Mouse (Mus musculus) embryonic facial prominence, embryonic 12.5 days (tissue): ENCODE measurements at regions not wholly inside any gene's neighbourhood (a gene's known extent, or its start where the extent isn't known, plus 50 kb on each side); places are given as distances from the start of the nearest gene placed in this dataset.
A peak's percentile ranks its signal among the peaks of the same experiment; 100 is the strongest.

Experiments
- ATAC-seq: fragments of 200-750 bp; cut with Nextera tagmentation; 2 replicates; pipeline ENCODE4 v1.8.0; 2017; ENCODE audit not compliant: insufficient number of reproducible peaks, insufficient read depth, low FRiP score, low TSS enrichment
- H3K27ac ChIP-seq: fragments of 300-500 bp; sonication (generic); 2 replicates; pipeline ENCODE4 v1.5.1; 2016; ENCODE audit warnings: mild to moderate bottlenecking
- H3K27me3 ChIP-seq: fragments of 300-500 bp; sonication (generic); 2 replicates; pipeline ENCODE4 v1.6.1; 2016; ENCODE audit warnings: mild to moderate bottlenecking, moderate library complexity
- H3K36me3 ChIP-seq: fragments of 300-500 bp; sonication (generic); 2 replicates; pipeline ENCODE4 v1.6.1; 2016; ENCODE audit warnings: mild to moderate bottlenecking
- H3K4me1 ChIP-seq: fragments of 300-500 bp; sonication (generic); 2 replicates; pipeline ENCODE4 v1.6.1; 2016
- H3K4me2 ChIP-seq: fragments of 300-500 bp; sonication (generic); replicated peaks from 2 replicates; pipeline ENCODE4 v1.6.1; 2016; ENCODE audit warnings: mild to moderate bottlenecking, moderate library complexity
- H3K4me3 ChIP-seq: fragments of 300-500 bp; sonication (generic); 2 replicates; pipeline ENCODE4 v1.5.1; 2016; ENCODE audit warnings: mild to moderate bottlenecking
- H3K9ac ChIP-seq: fragments of 300-500 bp; sonication (generic); 2 replicates; pipeline ENCODE4 v1.6.1; 2016; ENCODE audit warnings: mild to moderate bottlenecking, moderate library complexity
- H3K9me3 ChIP-seq: fragments of 300-500 bp; sonication (generic); 2 replicates; pipeline ENCODE4 v1.6.1; 2016; ENCODE audit warnings: mild to moderate bottlenecking, moderate library complexity
- WGBS: fragments of 180-500 bp; shearing (Covaris S2); methylation state at CpG from one replicate; pipeline ENCODE4 v1.1.7; 2016; 5-methylcytosine and 5-hydroxymethylcytosine counted together

- H3K4me2 ChIP-seq: no peak overlapping the region
Measured at GRCm38 (mm10) chr9:59232682-59233081, 58.7 kb upstream of the Adpgk start.

DNA sequence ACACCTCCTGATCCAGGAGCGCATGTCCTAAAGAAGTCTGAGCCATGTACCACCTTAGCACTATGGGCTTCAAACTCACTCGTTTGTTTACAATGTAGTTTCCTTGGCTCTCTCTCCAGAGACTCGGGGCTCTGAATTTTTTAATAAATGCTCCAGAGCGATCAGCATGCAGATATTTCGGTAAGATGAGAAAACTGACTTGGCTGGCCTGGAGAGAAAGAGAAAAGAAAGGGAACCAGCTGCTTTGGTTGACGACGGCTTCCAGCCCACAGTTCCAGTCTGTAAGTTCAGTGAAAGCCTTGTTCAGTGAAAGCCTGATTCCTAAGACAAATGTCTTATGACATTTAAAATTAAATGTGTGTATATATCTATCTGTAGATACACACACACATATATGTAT is 59.4 kb upstream of the Adpgk start:
- H3K4me3 ChIP-seq: no peak overlapping the region
- H3K9me3 ChIP-seq: no peaks in the 10 kb centered on the region
- no peak overlapping the region for H3K27ac ChIP-seq
- H3K36me3 ChIP-seq: no peaks in the 10 kb centered on the region
- 75% methylated on average over 7 of the region's 7 CpGs for WGBS
- no peak overlapping the region for H3K4me2 ChIP-seq
- no peak for ATAC-seq
- no peaks in the 10 kb centered on the region for H3K4me1 ChIP-seq
- no peak overlapping the region for H3K9ac ChIP-seq
- H3K27me3 ChIP-seq: no peaks in the 10 kb centered on the region

More at GRCm38 (mm10) chr9:59232682-59233081, 58.7 kb upstream of the Adpgk start:
- no peaks in the 10 kb centered on the region for H3K36me3 ChIP-seq
- no peak overlapping the region for H3K4me3 ChIP-seq
- ATAC-seq: no peak
- H3K9me3 ChIP-seq: no peaks in the 10 kb centered on the region
- H3K9ac ChIP-seq: no peak overlapping the region
- WGBS: 62% methylated on average over 3 of the region's 3 CpGs
- H3K4me1 ChIP-seq: no peaks in the 10 kb centered on the region
- no peak overlapping the region for H3K27ac ChIP-seq
- H3K27me3 ChIP-seq: no peaks in the 10 kb centered on the region

GRCm38 (mm10) chr9:59231186-59231585 is 60.2 kb upstream of the Adpgk start:
- no peak overlapping the region for H3K4me3 ChIP-seq
- 90% methylated on average over 5 of the region's 5 CpGs for WGBS
- H3K4me2 ChIP-seq: no peak overlapping the region
- ATAC-seq: no peak
- no peaks in the 10 kb centered on the region for H3K4me1 ChIP-seq
- no peak overlapping the region for H3K27ac ChIP-seq
- no peaks in the 10 kb centered on the region for H3K36me3 ChIP-seq
- H3K9me3 ChIP-seq: no peaks in the 10 kb centered on the region
- H3K9ac ChIP-seq: no peak overlapping the region
- no peaks in the 10 kb centered on the region for H3K27me3 ChIP-seq

DNA sequence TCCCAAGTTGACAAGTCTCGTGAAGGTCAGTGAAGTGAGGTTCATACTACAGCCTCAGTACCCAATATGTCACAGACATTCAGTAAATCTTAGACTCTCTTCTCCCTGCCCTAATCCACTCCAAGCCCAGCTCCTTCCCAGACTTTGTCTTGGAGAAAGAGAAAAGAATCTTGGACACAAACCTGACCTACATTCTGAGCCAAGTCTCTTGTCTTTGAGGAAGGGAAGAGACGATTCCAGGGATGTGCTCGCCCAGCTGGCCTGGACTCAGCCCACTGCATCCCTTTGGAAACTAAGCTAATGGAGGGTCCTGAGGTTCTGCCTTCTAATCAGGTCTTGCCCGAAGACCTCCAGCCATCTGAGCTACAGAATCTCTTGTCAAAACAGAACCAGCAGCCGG is 61.2 kb upstream of the Adpgk start:
- H3K4me3 ChIP-seq: no peak overlapping the region
- H3K27me3 ChIP-seq: no peaks in the 10 kb centered on the region
- H3K36me3 ChIP-seq: no peaks in the 10 kb centered on the region
- ATAC-seq: no peak
- no peak overlapping the region for H3K9ac ChIP-seq
- no peaks in the 10 kb centered on the region for H3K4me1 ChIP-seq
- H3K4me2 ChIP-seq: no peak overlapping the region
- no peak overlapping the region for H3K27ac ChIP-seq
- H3K9me3 ChIP-seq: no peaks in the 10 kb centered on the region
- WGBS: 92% methylated on average over 5 of the region's 5 CpGs

GRCm38 (mm10) chr9:59227948-59228347 is 63.4 kb upstream of the Adpgk start:
- Histone ChIP-seq H3K4me1 (no peaks in the 10 kb centered on the region), H3K9ac (no peak overlapping the region), H3K4me2 (no peak overlapping the region), H3K27me3 (no peaks in the 10 kb centered on the region), H3K27ac (no peak overlapping the region), H3K4me3 (no peak overlapping the region), H3K36me3 (no peaks in the 10 kb centered on the region), H3K9me3 (no peaks in the 10 kb centered on the region)
- no peak for ATAC-seq
- 77% methylated on average over 4 of the region's 4 CpGs for WGBS

DNA sequence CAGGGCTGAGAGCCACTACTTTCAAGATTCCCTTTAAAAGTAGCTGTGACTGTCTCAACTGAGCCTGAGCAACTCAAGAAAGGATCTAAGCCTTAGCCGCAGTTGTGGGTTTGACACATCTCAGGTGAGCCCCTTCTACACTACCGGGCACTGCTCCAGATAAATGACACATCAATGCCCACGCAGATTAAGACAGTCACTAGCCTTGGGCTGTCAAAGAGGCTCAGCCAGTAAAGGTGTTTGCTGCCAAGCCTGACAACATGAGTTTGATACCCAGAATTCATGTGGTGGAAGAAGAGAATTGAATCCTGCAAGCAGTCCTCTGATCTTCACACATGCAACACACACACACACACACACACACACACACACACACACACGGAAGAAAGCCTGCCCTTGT is 65.0 kb upstream of the Adpgk start:
- Histone ChIP-seq H3K27ac (no peak overlapping the region), H3K4me1 (no peaks in the 10 kb centered on the region), H3K9ac (no peak overlapping the region), H3K9me3 (no peaks in the 10 kb centered on the region), H3K36me3 (no peaks in the 10 kb centered on the region), H3K4me3 (no peak overlapping the region), H3K4me2 (no peak overlapping the region), H3K27me3 (no peaks in the 10 kb centered on the region)
- 83% methylated on average over 4 of the region's 4 CpGs for WGBS
- no peak for ATAC-seq

DNA sequence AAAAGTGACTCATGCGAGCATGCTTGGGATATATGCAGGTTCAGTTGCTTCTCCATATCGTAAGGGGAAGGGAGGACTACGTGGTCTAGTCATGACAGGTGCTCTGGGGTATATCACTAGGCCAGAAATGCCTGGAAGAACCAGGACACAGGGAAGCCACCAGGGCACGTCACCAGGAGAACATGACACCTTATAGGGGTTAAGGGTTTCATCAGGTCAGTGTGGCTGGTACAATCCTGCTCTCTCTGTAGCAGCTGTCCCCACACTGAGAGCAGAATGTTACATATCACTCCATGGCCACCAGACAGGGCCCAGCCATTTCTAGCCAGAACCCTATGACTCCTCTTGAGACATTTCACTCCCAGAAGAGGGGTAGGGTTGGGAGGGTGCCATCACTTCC is 72.1 kb upstream of the Adpgk start:
- H3K4me3 ChIP-seq: no peak overlapping the region
- H3K27me3 ChIP-seq: no peaks in the 10 kb centered on the region
- H3K27ac ChIP-seq: no peak overlapping the region
- H3K36me3 ChIP-seq: no peaks in the 10 kb centered on the region
- H3K9ac ChIP-seq: no peak overlapping the region
- 78% methylated on average over 4 of the region's 4 CpGs for WGBS
- ATAC-seq: no peak
- no peaks in the 10 kb centered on the region for H3K4me1 ChIP-seq
- H3K4me2 ChIP-seq: no peak overlapping the region
- H3K9me3 ChIP-seq: no peaks in the 10 kb centered on the region

DNA sequence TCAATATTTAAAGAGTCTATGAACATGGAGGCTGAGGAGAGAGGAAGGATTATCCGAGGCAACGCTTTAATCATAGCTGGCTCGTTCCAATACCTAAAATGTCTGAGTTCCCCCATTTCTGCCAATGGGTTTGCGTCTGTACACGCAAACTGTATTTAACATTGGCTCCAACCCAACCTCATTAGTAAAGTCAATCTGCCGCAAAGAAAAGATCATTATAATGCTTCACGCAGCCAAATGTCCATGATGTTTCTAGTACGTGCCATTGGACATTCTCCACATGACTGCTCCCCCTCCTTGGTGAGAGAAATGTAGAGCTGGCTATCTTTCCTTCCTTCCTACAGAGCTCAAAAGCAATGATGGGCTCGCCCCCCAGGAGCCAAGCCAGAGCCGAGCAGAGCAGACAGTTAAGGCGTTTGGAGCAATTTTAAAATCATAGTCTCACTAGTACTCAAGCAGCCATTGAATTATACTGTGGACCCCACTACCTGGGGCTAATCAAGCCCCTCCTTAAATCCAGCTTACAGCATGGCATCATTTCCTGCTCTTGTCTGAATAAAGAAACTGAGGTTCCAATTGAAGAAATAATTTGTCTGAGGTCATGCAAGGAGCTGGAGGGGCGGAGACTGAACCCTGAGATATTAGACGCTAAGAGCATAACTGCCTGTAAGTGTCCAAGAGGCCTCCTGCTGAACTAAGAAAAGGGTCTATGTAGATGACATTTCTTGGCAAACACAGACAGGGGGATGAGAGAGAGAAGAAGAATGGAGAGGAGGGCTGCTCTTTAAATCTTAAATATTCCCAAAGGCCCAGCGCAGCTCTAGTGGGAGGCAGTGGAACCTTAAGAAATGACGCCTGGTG is 88.5 kb upstream of the Adpgk start:
- Histone ChIP-seq H3K4me3 (no peak overlapping the region), H3K27me3 (no peaks in the 10 kb centered on the region), H3K4me1 (peaks cover 15% of the 10 kb centered on the region; the same call in 1 of the 2 replicates), H3K27ac (no peak overlapping the region), H3K36me3 (no peaks in the 10 kb centered on the region), H3K9ac (no peak overlapping the region), H3K4me2 (no peak overlapping the region), H3K9me3 (no peaks in the 10 kb centered on the region)
- ATAC-seq: no peak
- WGBS: 80% methylated on average over 15 of the region's 15 CpGs

DNA sequence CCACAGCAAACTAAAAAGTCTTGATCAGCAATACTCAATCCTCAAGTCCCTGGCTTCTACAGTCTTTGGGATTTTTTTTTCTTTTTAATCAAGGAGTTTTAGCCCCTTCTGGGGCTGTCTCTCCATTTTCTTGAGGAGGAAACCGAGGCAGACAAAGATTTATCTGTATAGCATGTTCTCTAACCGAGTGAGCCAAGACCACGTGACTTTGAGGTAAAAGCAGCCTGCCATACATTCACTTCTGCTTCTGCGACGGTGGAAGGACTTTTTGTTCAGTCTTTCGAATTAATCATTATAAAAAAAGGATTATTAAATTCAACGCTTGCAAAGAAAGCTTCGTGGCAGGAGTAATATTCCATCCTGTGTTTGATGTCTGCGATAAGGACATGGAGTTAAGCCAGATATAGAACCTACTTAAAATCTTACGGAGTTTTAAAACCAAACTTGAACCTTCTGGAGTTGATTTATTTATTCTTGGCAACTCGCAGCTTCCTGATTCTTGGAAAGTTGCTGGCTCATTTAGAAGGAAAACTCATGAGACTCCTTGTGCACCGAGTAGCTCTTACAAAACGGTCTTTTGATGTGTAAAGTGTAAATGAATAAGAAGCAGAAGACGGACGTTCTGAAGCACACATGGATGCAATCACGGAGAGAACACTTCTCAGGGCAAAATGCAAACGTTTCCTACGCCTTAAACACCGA is 91.7 kb upstream of the Adpgk start:
- ATAC-seq: no peak
- Histone ChIP-seq H3K27ac (0 out of 2 replicates have a peak overlapping the region, but pooled peaks have one; percentile 9), H3K36me3 (no peaks in the 10 kb centered on the region), H3K9me3 (no peaks in the 10 kb centered on the region), H3K27me3 (no peaks in the 10 kb centered on the region), H3K4me2 (peak overlapping the region; percentile 15), H3K4me1 (peaks cover 19% of the 10 kb centered on the region; the same call in 1 of the 2 replicates), H3K4me3 (no peak overlapping the region), H3K9ac (no peak overlapping the region)
- 40% methylated on average over 19 of the region's 19 CpGs for WGBS

DNA sequence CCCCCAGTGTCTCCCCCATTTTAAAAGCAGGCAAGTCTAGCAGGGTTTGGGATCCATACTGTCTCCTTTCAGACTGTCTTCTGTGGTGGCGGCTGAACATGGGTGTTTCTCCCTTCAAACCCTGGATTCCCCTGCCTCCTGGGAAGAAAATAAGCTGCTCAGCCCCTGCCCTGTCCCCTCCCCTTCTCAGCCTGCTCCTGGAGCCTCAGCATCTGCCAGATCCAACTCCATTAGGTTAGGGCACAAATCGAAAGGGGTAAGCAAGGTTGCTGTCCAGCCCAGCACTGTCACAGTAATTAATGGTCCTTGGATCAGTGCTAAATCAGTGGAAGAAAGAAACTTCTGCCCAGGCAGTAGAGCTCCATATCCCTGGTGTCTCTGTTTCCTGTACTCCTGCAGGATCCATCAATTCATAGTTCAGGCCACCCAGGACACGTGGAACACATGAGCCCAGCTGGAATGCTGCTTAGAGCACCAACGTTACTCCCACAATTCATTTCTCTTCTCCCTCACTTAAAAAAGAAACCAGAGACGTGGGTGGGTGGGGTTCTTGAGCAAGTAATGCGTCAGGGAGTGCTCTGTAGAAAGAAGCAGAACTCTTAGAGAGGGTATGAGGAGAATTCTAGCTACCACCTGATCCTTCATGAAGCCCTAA is 93.0 kb upstream of the Adpgk start:
- no peak overlapping the region for H3K9ac ChIP-seq
- no peak overlapping the region for H3K4me3 ChIP-seq
- no peaks in the 10 kb centered on the region for H3K9me3 ChIP-seq
- 40% methylated on average over 6 of the region's 6 CpGs for WGBS
- no peak for ATAC-seq
- H3K4me2 ChIP-seq: no peak overlapping the region
- peaks cover 19% of the 10 kb centered on the region; the same call in 1 of the 2 replicates for H3K4me1 ChIP-seq
- H3K27ac ChIP-seq: no peak overlapping the region
- H3K27me3 ChIP-seq: no peaks in the 10 kb centered on the region
- H3K36me3 ChIP-seq: no peaks in the 10 kb centered on the region

GRCm38 (mm10) chr9:59197506-59197905 is 93.9 kb upstream of the Adpgk start:
- Histone ChIP-seq H3K4me1 (peaks cover 19% of the 10 kb centered on the region; the same call in 1 of the 2 replicates), H3K27me3 (no peaks in the 10 kb centered on the region), H3K9me3 (no peaks in the 10 kb centered on the region), H3K36me3 (no peaks in the 10 kb centered on the region), H3K4me3 (no peak overlapping the region), H3K27ac (no peak overlapping the region), H3K4me2 (no peak overlapping the region), H3K9ac (no peak overlapping the region)
- no peak for ATAC-seq
- WGBS: 76% methylated on average over 12 of the region's 12 CpGs
